Mouse (Mus musculus) kidney, embryonic 15.5 days (tissue): ENCODE results near the gene Ppargc1a. TPM values are rescaled to one million over a fixed set of nuclear protein-coding genes. Genes with fewer than 3 reads are reported as not detected.

Experiments
- ATAC-seq: fragments of 200-750 bp; cut with Nextera tagmentation; replicated peaks from 2 replicates; pipeline ENCODE4 v1.8.0; 2017; ENCODE audit warnings: moderate TSS enrichment; ENCODE audit not compliant: low FRiP score
- H3K27ac ChIP-seq: fragments of 300-500 bp; sonication (generic); 2 replicates; pipeline ENCODE4 v1.5.1; 2015; ENCODE audit warnings: mild to moderate bottlenecking, inconsistent platforms
- H3K27me3 ChIP-seq: fragments of 300-500 bp; sonication (generic); 2 replicates; pipeline ENCODE4 v1.6.1; 2015; ENCODE audit warnings: inconsistent platforms
- H3K36me3 ChIP-seq: fragments of 300-500 bp; sonication (generic); 2 replicates; pipeline ENCODE4 v1.6.1; 2015; ENCODE audit warnings: inconsistent platforms
- H3K4me1 ChIP-seq: fragments of 300-500 bp; sonication (generic); 2 replicates; pipeline ENCODE4 v1.6.1; 2015; ENCODE audit warnings: inconsistent platforms
- H3K4me2 ChIP-seq: fragments of 300-500 bp; sonication (generic); 2 replicates; pipeline ENCODE4 v1.6.1; 2015; ENCODE audit warnings: moderate library complexity, mild to moderate bottlenecking, inconsistent platforms
- H3K4me3 ChIP-seq: fragments of 300-500 bp; sonication (generic); replicated peaks from 2 replicates; pipeline ENCODE4 v1.5.1; 2015; ENCODE audit warnings: mild to moderate bottlenecking, inconsistent platforms
- H3K9ac ChIP-seq: fragments of 300-500 bp; sonication (generic); 2 replicates; pipeline ENCODE4 v1.6.1; 2015; ENCODE audit warnings: mild to moderate bottlenecking, inconsistent platforms
- H3K9me3 ChIP-seq: fragments of 300-500 bp; sonication (generic); replicated peaks from 2 replicates; pipeline ENCODE4 v1.6.1; 2016; ENCODE audit warnings: inconsistent platforms
- WGBS: fragments of 180-500 bp; shearing (Covaris S2); methylation state at CpG from one replicate; pipeline ENCODE4 v1.1.7; 2015; ENCODE audit warnings: mixed read lengths; 5-methylcytosine and 5-hydroxymethylcytosine counted together
- polyA plus RNA-seq: library from polyadenylated mRNA; unstranded; fragments of >200 nt; fragmentation: Nextera tagmentation; extraction: Ambion mirVana; gene quantifications from 2 replicates; pipeline ENCODE4 v1.2.1, GENCODE M21; 2015

The Ppargc1a gene
- polyA plus RNA-seq = 16.6 and 18.7 TPM in 2 replicates

DNA sequence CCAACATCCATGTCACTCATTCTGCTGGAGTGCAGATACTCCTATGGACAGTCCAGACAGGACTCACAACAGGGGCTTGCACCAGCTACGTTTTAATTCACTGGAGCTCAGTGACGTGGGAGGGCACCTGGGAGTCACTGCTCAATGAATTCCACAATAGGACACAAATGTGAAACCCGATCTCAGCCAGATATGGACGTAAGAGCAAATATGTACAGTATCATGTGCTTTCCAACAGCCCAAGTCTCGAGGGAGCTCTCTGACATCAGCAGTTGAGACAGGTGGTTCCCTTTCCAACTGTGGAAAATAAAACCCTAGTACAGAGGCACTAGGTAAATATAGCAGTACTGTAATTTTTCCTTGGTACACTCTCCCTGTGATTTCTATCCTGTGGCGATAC, at the start of gene Ppargc1a:
Gene Ppargc1a (minus strand): TSS at position 68 of the 400 bp plus-strand sequence.
- no peaks in the 10 kb centered on the region for H3K9me3 ChIP-seq
- peak within 1 kb of the TSS; percentile 22; the same call in 1 of the 2 replicates for H3K4me2 ChIP-seq
- H3K9ac ChIP-seq = no peak within 1 kb of the TSS
- H3K27me3 ChIP-seq = no peaks in the 10 kb centered on the region
- peaks cover 12% of the 10 kb centered on the region for H3K4me1 ChIP-seq
- H3K27ac ChIP-seq = 0 out of 2 replicates have a peak within 1 kb of the TSS, but pooled peaks have one; percentile 52
- 22% methylated on average over 6 of the region's 6 CpGs for WGBS
- no peaks in the 10 kb centered on the region for H3K36me3 ChIP-seq
- peak; percentile 69 for ATAC-seq
- H3K4me3 ChIP-seq = no peak within 1 kb of the TSS

GRCm38 (mm10) chr5:51616877-51617276, 49.4 kb upstream of the Ppargc1a start:
- H3K9ac ChIP-seq = no peak overlapping the region
- H3K9me3 ChIP-seq = no peaks in the 10 kb centered on the region
- no peak overlapping the region for H3K4me3 ChIP-seq
- H3K4me1 ChIP-seq = no peaks in the 10 kb centered on the region
- H3K4me2 ChIP-seq = no peak overlapping the region
- no peaks in the 10 kb centered on the region for H3K36me3 ChIP-seq
- H3K27me3 ChIP-seq = no peaks in the 10 kb centered on the region
- 0 out of 2 replicates have a peak, but pooled peaks have one; percentile 60 for ATAC-seq
- 55% methylated on average over 1 of the region's 1 CpGs for WGBS
- no peak overlapping the region for H3K27ac ChIP-seq

GRCm38 (mm10) chr5:51612049-51612448, 44.5 kb upstream of the Ppargc1a start:
- Histone ChIP-seq H3K4me2 (no peak overlapping the region), H3K9me3 (no peaks in the 10 kb centered on the region), H3K36me3 (no peaks in the 10 kb centered on the region), H3K4me3 (no peak overlapping the region), H3K27ac (no peak overlapping the region), H3K4me1 (no peaks in the 10 kb centered on the region), H3K9ac (no peak overlapping the region), H3K27me3 (no peaks in the 10 kb centered on the region)
- WGBS = 92% methylated on average over 4 of the region's 4 CpGs
- ATAC-seq = no peak

- H3K27ac ChIP-seq = no peak overlapping the region
- 79% methylated on average over 6 of the region's 6 CpGs for WGBS
These were observed 40.4 kb upstream of the Ppargc1a start for GRCm38 (mm10) chr5:51607686-51608480.

GRCm38 (mm10) chr5:51599549-51599948, 32.0 kb upstream of the Ppargc1a start:
- Histone ChIP-seq H3K36me3 (no peaks in the 10 kb centered on the region), H3K4me2 (no peak overlapping the region), H3K27me3 (no peaks in the 10 kb centered on the region), H3K4me3 (no peak overlapping the region), H3K9me3 (no peaks in the 10 kb centered on the region), H3K4me1 (no peaks in the 10 kb centered on the region), H3K27ac (no peak overlapping the region), H3K9ac (no peak overlapping the region)
- ATAC-seq = no peak
- 77% methylated on average over 6 of the region's 6 CpGs for WGBS

More at GRCm38 (mm10) chr5:51607686-51608480, 40.4 kb upstream of the Ppargc1a start:
- Histone ChIP-seq H3K9ac (no peak overlapping the region), H3K27me3 (no peaks in the 10 kb centered on the region), H3K4me1 (no peaks in the 10 kb centered on the region), H3K4me3 (no peak overlapping the region), H3K9me3 (no peaks in the 10 kb centered on the region), H3K4me2 (no peak overlapping the region), H3K36me3 (no peaks in the 10 kb centered on the region)
- no peak for ATAC-seq

DNA sequence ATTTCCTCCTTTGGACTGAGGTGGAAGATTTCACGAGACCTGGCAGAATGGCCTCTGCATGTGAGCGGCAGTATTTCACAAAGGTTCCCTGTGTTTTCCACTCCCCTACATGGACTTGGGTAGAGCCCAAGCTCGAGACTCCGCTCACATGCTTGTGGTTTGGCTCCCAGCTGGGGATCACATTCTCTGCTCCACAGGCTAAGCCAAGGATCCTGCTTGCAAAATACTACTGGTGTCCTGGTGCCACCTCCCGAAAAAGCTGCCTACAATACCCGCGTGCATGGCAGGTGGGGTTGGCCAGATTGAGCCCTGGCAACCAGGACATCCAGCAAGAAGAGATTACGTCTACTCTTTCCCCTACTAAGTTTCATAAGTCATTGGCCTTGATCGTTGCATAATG, 28.1 kb upstream of the Ppargc1a start:
- Histone ChIP-seq H3K27me3 (no peaks in the 10 kb centered on the region), H3K27ac (no peak overlapping the region), H3K4me1 (peaks cover 11% of the 10 kb centered on the region; the same call in 1 of the 2 replicates), H3K4me3 (no peak overlapping the region), H3K9ac (no peak overlapping the region), H3K36me3 (no peaks in the 10 kb centered on the region), H3K9me3 (no peaks in the 10 kb centered on the region), H3K4me2 (no peak overlapping the region)
- 84% methylated on average over 9 of the region's 9 CpGs for WGBS
- ATAC-seq = no peak

DNA sequence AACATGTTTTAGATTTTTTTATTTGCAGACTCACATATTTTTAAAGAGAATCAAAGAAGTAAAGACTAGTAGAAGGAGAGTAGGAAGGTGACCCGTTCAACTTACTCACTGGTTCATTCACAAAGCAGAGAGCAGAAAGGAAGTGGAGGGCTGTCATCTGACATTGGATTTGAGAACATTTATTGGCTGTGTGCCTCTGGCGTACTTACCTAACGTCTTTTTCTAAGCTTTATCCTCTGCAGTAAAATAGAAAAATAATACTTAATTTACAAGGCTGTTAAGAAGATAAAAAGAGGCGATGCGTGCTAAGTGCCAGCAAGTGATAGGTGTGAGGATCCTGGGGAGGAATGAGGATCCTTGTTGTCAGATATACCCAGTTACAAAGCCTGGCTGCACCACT, 24.7 kb upstream of the Ppargc1a start:
- H3K9ac ChIP-seq = no peak overlapping the region
- H3K27me3 ChIP-seq = no peaks in the 10 kb centered on the region
- H3K9me3 ChIP-seq = no peaks in the 10 kb centered on the region
- no peak for ATAC-seq
- H3K4me2 ChIP-seq = no peak overlapping the region
- H3K36me3 ChIP-seq = no peaks in the 10 kb centered on the region
- H3K27ac ChIP-seq = no peak overlapping the region
- H3K4me1 ChIP-seq = peaks cover 11% of the 10 kb centered on the region; the same call in 1 of the 2 replicates
- H3K4me3 ChIP-seq = no peak overlapping the region
- 36% methylated on average over 5 of the region's 5 CpGs for WGBS

DNA sequence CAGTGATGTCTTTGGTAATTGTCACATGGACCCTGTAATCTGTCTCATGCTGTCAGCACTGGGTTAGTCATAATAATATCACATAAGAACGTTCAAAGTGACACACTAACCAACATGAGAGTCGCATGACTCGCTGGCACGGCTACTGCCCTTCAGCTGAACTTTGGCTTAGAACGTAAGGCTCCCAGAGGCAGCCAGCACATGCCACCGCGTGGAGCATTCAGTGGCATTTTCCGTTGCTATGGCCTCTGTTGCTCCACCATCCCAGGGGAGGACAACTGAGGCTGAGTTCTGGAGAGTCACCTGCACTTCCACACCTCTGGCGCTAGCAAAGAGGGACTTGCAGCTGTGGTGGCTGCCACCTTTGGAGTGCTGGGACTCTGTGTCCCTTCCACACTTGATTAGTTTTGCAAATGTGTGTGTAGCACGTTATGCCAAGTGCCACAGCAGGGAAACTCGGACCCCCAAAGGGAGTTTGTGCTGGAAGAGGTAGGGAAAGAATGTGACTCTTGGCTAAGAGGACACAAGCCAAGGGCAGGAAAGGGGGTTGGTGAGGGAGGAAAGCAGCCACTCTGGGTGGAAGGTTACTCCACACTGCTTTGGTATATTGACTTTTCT, 24.1 kb upstream of the Ppargc1a start:
- Histone ChIP-seq H3K36me3 (no peaks in the 10 kb centered on the region), H3K9ac (no peak overlapping the region), H3K4me3 (no peak overlapping the region), H3K4me2 (peak overlapping the region; percentile 27), H3K9me3 (no peaks in the 10 kb centered on the region), H3K27ac (no peak overlapping the region), H3K27me3 (no peaks in the 10 kb centered on the region), H3K4me1 (peaks cover 11% of the 10 kb centered on the region; the same call in 1 of the 2 replicates)
- 14% methylated on average over 11 of the region's 11 CpGs for WGBS
- peak; percentile 86 for ATAC-seq

- WGBS = 71% methylated on average over 2 of the region's 2 CpGs
- Histone ChIP-seq H3K9ac (no peak overlapping the region), H3K4me2 (no peak overlapping the region), H3K9me3 (no peaks in the 10 kb centered on the region), H3K4me3 (no peak overlapping the region), H3K36me3 (no peaks in the 10 kb centered on the region), H3K27me3 (no peaks in the 10 kb centered on the region), H3K27ac (no peak overlapping the region), H3K4me1 (peaks cover 7% of the 10 kb centered on the region; the same call in 1 of the 2 replicates)
- ATAC-seq = no peak
These were observed 18.7 kb upstream of the Ppargc1a start for GRCm38 (mm10) chr5:51586187-51586586.

GRCm38 (mm10) chr5:51584987-51585386, 17.5 kb upstream of the Ppargc1a start:
- Histone ChIP-seq H3K4me2 (no peak overlapping the region), H3K27me3 (no peaks in the 10 kb centered on the region), H3K9ac (no peak overlapping the region), H3K4me1 (peaks cover 7% of the 10 kb centered on the region; the same call in 1 of the 2 replicates), H3K4me3 (no peak overlapping the region), H3K36me3 (no peaks in the 10 kb centered on the region), H3K27ac (no peak overlapping the region), H3K9me3 (no peaks in the 10 kb centered on the region)
- 30% methylated on average over 6 of the region's 6 CpGs for WGBS
- ATAC-seq = no peak

DNA sequence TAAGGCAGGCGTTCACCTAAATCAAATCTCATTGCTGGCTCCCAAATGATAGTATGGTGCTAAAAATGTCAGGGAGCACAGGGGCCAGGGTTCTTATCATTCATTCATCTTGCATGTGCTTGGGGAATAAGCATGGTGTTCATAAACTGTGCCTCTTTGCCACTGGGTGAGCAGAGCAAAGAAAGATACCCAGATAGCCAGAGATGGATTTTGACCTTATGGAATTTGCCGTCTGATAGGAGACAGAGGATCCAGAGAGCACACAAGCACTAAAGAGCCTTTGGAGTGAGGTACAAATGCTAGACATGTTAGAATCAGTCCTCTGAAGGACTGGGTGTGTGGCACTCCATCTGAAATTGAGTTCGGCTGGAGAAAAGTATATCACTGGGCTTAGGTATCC, 16.7 kb upstream of the Ppargc1a start:
- no peaks in the 10 kb centered on the region for H3K27me3 ChIP-seq
- H3K27ac ChIP-seq = no peak overlapping the region
- no peak overlapping the region for H3K4me2 ChIP-seq
- ATAC-seq = no peak
- H3K4me3 ChIP-seq = no peak overlapping the region
- H3K4me1 ChIP-seq = peaks cover 7% of the 10 kb centered on the region; the same call in 1 of the 2 replicates
- no peaks in the 10 kb centered on the region for H3K36me3 ChIP-seq
- H3K9ac ChIP-seq = no peak overlapping the region
- WGBS = 87% methylated on average over 3 of the region's 3 CpGs
- H3K9me3 ChIP-seq = no peaks in the 10 kb centered on the region

DNA sequence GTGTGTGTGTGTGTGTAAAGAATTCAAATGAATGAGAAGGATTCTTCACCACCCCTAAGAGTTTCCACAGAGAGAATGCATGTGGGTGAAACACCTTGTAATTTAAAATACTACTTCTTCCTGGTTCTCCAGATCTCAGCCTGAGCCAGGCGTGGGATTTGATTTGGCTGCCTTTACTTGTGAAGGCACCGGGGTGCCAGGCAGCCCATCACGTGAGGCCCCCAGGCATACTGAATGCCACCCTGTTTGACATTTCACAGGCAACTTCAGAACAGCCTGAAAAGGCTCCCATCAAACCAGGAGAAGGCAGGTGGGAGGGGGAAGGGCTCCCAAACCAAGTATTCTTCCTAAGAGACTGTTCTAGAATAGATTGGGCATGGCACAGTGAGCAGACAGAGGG, 16.1 kb upstream of the Ppargc1a start:
- 81% methylated on average over 3 of the region's 3 CpGs for WGBS

More for the DNA sequence above, 16.1 kb upstream of the Ppargc1a start:
- Histone ChIP-seq H3K9me3 (no peaks in the 10 kb centered on the region), H3K9ac (no peak overlapping the region), H3K36me3 (no peaks in the 10 kb centered on the region), H3K27ac (no peak overlapping the region), H3K4me3 (no peak overlapping the region), H3K4me2 (no peak overlapping the region), H3K4me1 (peaks cover 7% of the 10 kb centered on the region; the same call in 1 of the 2 replicates), H3K27me3 (no peaks in the 10 kb centered on the region)
- ATAC-seq = no peak
